Mouse (Mus musculus) kidney, postnatal 25 days (tissue): ENCODE measurements around the gene H2-D1.
A peak's percentile ranks its signal among the peaks of the same experiment; 100 is the strongest.

Experiments used
- DNase-seq, 2 experiments: peaks; one replicate each; pipeline ENCODE4 v3.0.0; 2021; ENCODE audit warnings: mixed read lengths in 2 of 2

Gene H2-D1

GRCm38 (mm10) chr17:35262664-35263522 lies at the start of gene H2-D1:
Gene H2-D1 (plus strand): TSS chr17:35262730.
- peak; percentile 98 to 99 for DNase-seq

GRCm38 (mm10) chr17:35213071-35213470 lies 49.5 kb upstream of the H2-D1 start:
- no peak for DNase-seq

- peak; percentile 49 to 76 for DNase-seq
Measured at GRCm38 (mm10) chr17:35218516-35219193, 43.9 kb upstream of the H2-D1 start.

GRCm38 (mm10) chr17:35219601-35220041 lies 42.9 kb upstream of the H2-D1 start:
- DNase-seq = no peak

- peak; percentile 38 to 64 for DNase-seq
Measured at GRCm38 (mm10) chr17:35220156-35220952, 42.2 kb upstream of the H2-D1 start, which contains the start of gene Gm16181. Gene Gm16181 (plus strand): TSS chr17:35220834.

GRCm38 (mm10) chr17:35222299-35222698 lies 40.2 kb upstream of the H2-D1 start:
- DNase-seq = peak in 1 of 2 experiments; percentile 60

- no peak for DNase-seq
Measured at GRCm38 (mm10) chr17:35224641-35225040, 37.9 kb upstream of the H2-D1 start.

GRCm38 (mm10) chr17:35225456-35225855 lies 37.1 kb upstream of the H2-D1 start:
- DNase-seq = no peak

GRCm38 (mm10) chr17:35226561-35227046 lies 35.9 kb upstream of the H2-D1 start:
- DNase-seq = peak; percentile 45 to 55

GRCm38 (mm10) chr17:35231022-35231421 lies 31.5 kb upstream of the H2-D1 start:
- peak in 1 of 2 experiments; percentile 35 for DNase-seq

GRCm38 (mm10) chr17:35232043-35232442 lies 30.5 kb upstream of the H2-D1 start:
- peak; percentile 82 to 91 for DNase-seq

- no peak for DNase-seq
Measured at GRCm38 (mm10) chr17:35232659-35233058, 29.9 kb upstream of the H2-D1 start.

GRCm38 (mm10) chr17:35233114-35233980 lies 29.2 kb upstream of the H2-D1 start, which contains the start of gene Atp6v1g2:
Gene Atp6v1g2 (plus strand): TSS chr17:35233660.
- peak in 1 of 2 experiments; percentile 66 for DNase-seq

- peak in 1 of 2 experiments; percentile 29 for DNase-seq
Measured at GRCm38 (mm10) chr17:35234090-35234489, 28.4 kb upstream of the H2-D1 start.

GRCm38 (mm10) chr17:35234903-35235302 lies 27.6 kb upstream of the H2-D1 start:
- DNase-seq = peak; percentile 40 to 68

GRCm38 (mm10) chr17:35235614-35236389 lies 26.7 kb upstream of the H2-D1 start, which contains the start of gene Nfkbil1:
Gene Nfkbil1 (minus strand): TSS chr17:35235792.
- DNase-seq = peak; percentile 93 to 97

GRCm38 (mm10) chr17:35236390-35236746 lies 26.2 kb upstream of the H2-D1 start:
- peak; percentile 94 to 98 for DNase-seq

GRCm38 (mm10) chr17:35236996-35237395 lies 25.5 kb upstream of the H2-D1 start:
- peak in 1 of 2 experiments; percentile 41 for DNase-seq

- DNase-seq = peak in 1 of 2 experiments; percentile 51
Measured at GRCm38 (mm10) chr17:35237504-35237903, 25.0 kb upstream of the H2-D1 start.

GRCm38 (mm10) chr17:35239700-35240099 lies 22.8 kb upstream of the H2-D1 start:
- no peak for DNase-seq
